Mouse (Mus musculus): ENCODE measurements around the gene Slc37a2.
A peak's percentile ranks its signal among the peaks of the same experiment; 100 is the strongest.
"Not testable (repeated sequence)": the region's sequence is repeated elsewhere in the genome, so short reads cannot be mapped to it uniquely, and the experiment has no call there.

Gene Slc37a2

DNA sequence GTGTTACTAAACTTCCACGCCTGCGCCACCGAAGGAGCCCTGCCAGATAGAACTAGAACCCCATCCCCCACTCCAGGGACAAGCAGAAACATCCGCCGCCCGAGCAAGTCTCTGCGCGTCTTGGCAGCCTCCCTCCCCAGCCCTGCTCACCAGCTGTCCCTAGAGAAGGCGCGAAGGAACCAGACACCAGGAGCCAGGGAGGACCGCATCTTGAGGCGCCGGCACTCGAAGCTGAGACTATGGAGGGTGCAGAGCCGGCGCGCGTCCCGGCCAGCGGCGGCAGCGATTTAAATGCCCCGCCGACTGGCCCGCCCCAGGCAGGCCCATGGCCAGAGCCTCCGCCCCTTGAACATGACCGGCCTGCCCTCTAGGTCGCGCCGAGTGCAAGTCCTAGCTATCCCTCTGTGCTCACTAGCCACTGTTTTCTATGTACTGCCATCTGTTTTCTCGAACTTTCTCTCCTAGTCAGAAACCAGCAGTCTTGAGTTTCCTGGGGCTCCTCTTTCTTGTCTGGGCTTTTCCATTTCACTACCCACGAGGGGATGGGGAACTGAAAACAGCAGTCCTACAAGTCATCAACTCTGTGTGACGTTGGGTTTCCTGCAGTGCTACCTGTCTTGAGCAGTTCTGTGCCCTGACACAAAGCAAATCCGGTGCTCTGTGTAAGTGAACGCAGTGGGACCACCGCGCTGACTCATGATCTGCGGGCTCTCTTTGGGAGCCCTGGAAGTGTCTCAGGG lies at the start of gene Slc37a2:
Gene Slc37a2, minus strand, starts transcription at position 590 of the 740 bp plus-strand sequence.
- DNase-seq (ENCODE audit: low read depth, low spot score): peak; percentile 52

DNA sequence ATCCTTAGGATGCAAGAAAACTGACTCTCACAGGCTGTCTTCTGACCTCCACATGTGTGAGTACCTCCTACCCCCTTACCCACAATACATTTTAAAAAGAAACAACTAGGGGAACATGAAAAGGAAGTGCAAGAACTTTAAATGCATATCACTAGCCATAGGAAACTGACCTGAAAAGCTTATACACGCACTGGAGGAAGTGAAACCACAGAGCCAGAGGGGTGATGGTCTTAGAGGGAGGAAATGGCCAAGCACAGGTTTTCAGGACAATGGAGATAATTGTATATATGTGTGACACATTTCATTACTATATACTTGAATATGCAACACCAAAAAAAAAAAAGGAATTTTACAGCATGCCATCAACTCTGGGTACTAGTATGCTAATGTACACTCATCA lies 46.2 kb upstream of the Slc37a2 start:
- DNase-seq (ENCODE audit: low read depth, low spot score): no peak

DNA sequence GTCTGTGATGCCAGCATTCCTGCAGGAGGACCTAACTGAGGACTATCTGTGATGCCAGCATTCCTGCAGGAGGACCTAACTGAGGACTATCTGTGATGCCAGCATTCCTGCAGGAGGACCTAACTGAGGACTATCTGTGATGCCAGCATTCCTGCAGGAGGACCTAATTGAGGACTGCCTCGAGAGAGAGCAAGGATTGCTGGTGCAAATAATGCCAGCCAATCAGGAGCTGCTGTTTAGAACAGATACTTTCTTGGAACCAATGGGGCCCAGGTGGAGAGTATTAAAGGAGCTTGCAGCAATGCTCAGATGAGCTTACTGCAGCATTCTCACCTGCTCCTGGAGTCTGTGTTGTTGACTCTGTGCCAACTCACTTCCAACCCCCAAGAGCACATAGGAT lies 45.0 kb upstream of the Slc37a2 start:
- DNase-seq (ENCODE audit: low read depth, low spot score): not testable (repeated sequence)

DNA sequence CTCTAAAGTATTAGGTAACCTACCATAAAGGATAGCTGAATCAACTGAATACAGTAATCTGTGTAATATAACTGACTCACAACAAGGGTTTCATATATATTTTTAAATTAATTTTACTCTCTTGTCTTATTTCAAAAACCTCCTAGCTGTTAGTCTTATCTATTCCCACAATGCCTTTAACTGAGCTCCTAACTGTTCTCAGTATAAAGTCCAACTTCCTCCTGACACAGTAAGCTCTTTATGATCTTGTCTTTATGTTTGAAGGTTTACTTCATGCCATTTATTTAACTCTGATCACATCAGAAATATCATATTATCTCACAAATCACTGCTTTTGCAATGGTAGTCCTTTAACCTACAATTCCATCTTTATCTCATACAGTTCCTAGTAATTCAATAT lies 40.0 kb upstream of the Slc37a2 start:
- DNase-seq (ENCODE audit: low read depth, low spot score): no peak

DNA sequence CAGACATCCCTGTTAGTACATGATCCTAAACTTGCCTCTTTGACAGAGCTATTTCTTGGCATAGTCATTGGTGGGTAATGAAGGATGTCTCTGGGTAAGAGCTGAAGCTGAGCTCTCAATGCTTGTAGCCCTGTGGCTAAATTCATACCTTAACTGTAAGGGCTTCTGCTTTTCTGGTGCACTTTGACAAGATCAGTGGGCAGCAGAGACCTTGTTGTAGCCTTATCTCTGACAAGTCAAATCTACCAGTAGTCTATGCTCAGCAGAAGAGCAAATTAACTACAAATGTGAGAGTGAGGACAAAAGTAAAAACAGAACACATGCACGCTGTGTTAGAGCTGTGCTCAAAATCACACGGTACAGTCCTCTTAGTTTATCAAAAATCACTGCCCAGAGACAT lies 11.1 kb upstream of the Slc37a2 start:
- DNase-seq (ENCODE audit: low read depth, low spot score): no peak

DNA sequence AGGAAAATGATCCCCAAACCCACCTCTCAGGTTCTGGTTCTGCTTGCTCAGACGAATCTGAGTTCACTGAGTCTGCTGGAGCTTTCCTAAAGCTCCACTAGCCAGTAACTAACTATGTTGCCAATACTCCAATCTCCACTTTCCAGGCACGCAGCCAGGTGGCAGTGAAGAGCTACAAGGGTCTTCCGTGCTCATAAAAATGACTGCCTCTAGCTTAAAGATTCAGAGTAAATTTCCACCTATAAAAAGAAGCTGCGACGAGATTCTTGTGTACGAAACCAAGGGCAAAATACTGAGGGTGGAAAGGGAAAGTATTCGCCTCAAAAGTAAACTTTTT lies 319 bp upstream of the Slc37a2 start:
- DNase-seq (ENCODE audit: low read depth, low spot score): peak; percentile 58

DNA sequence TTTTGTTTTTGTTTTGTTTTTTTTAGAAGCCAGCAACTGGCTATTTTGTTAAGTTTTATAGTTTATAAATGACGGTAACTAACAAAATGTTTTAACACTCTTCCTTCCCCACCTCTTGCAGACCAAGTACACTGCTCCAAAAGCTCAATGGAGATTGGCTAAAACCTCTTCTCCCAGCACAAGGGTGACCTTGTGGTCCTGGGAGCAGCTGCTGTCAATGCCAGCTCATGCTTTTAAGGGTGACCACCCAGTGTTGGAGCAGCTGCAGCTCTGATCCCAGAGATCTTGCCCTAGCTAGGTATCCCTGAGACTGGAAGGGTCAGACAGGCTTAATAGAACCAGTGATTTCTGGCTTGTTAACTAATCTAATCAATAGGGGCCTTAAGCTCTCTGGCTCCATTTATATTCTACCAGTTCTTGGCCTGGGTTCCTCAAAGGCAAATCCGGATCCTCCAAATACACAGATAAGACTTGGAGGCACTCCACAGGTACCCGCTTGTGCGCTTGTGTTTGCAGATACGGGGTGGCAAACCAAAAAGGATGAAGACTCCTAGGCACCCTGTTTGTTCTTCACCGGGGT lies 917 bp downstream of the Slc37a2 start:
- DNase-seq (ENCODE audit: low read depth, low spot score): peak; percentile 23

DNA sequence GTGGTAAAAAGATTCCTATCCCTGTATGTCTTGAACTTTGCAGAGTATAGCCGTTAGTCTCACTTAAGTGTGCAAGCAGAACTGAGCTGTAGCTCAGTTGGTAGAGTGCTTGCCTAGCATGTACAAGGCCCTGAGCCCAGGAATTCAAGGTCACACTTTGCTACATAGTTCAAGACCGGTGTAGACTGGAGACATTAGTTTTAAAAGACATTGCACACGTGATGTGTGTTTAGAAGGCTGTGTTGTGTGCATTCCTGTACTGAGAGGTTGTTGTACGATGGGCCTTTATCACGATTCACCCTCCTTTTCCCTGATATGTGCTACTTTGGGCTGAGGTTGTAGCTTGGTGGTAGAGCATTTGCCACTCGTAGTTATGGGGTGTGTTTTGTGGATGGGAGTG lies 4.9 kb downstream of the Slc37a2 start:
- DNase-seq (ENCODE audit: low read depth, low spot score): no peak

DNA sequence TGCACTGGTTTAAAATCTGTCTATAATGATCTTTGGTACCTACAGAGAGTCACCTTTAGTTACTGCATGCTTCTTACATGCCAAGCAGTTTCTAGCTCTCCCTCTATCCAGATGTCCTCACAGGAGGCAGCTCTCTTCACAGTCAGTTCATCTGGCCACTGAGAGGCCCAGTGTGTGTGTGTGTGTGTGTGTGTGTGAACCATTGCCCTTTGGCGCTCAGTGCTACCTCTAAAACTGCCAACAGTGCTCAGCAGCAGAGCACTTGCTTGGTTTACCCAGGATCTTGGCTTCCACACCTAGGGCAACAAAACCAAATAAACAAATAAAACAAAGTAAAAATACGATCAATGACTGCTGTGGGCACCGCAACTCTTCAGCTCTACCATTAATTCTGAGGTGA lies 5.6 kb downstream of the Slc37a2 start:
- no peak for DNase-seq (ENCODE audit: low read depth, low spot score)

DNA sequence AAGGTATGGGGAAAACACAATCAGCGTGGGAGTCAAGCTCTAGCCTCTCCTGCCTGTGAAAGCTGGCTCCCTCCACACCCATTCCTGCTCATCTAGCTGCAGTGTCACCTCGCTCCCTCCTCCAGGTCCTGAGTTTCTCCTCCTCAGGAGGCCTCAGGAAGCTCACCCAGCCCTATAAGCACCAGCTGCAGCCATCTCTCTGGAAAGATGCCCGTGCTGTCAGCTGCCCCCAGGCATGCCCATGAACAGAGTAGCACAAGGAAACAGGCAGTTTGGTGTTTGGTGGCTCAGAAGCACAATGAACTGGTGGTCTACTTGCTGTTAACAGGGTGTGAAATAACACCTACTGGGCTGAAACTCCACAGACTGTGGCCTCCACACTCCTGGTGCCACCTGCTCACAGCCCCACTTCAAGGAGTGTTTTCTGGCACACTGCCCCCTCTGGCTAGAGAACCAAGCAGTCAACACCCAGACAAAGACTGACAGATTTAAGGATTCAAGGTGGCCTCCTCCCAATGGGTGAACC lies 7.1 kb downstream of the Slc37a2 start:
- no peak for DNase-seq (ENCODE audit: low read depth, low spot score)

DNA sequence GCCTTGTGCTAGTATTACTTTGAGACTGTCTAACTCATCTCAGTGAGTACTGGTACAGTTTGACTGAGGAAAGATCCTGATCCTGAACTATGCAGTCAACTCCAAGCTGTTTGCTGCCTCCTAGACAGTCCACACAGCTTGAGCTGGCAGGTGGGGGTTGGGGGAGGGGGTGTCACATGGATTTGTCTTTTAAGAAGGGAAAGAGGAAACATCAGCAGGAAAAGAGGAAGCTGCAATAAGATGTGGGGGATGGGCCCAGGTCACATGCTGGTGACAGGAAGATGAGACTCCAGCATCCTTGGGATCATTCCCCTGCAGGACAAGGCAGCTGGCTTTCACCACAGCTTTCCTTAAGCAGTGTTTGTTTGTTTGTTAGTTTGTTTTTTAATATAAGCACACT lies 8.1 kb downstream of the Slc37a2 start:
- DNase-seq (ENCODE audit: low read depth, low spot score): no peak

DNA sequence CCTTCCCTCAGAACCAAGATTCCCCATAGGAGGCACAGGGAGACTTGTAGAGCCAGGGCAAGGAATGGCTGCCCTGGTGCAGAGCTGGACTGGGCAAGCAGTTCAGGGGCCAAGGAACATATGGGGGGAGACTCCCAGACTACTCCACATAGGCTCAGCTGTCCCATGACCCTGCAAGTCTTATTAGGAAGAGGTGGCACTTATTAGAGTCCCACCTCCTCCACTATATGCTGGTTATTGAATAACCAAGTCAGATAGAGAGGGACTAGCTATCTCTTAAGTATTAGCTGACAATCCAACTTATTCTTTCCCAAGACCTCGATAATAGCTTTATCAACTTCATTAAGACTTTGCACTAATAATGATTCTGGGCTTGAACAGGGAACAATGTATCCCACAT lies 9.7 kb downstream of the Slc37a2 start:
- DNase-seq (ENCODE audit: low read depth, low spot score): no peak

DNA sequence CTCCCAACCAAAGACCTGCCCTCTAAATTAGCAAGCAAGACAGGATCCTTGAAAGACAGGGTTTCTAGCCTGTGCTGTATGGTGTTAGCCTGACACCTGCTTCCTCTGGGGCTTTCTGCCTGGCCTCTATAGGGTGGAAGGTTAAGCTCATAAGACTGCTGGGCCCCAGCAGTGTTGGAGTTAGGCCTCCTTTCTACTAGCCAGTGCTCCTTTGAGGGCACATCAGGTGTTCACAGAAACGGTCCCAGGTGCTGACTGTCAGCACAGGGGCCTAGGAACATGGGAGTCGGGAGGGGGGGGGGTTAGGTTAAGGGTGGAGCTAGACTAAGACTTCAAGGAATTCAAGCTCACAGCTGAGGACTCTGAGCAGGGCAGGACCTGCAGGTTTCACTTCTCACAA lies 10.1 kb downstream of the Slc37a2 start:
- no peak for DNase-seq (ENCODE audit: low read depth, low spot score)

DNA sequence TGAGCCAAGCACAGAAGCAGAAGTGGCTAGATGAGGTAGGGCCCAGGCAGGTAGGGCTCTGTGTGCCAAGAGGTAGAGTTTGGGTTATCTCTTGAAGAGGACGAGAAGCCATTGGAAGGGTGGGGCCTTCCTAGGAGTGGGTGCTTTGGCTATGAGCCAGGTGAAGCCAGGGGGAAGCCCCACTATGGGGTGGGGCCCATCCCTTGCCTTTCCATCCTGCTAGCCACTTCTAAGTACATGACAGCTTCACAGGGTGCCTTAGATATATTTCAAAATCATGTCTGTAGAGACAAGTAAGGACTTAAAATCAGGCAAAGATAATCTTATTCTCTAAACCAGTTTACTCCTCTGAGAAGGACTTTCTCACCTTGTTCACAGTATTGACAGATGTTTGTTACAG lies 10.9 kb downstream of the Slc37a2 start:
- no peak for DNase-seq (ENCODE audit: low read depth, low spot score)

DNA sequence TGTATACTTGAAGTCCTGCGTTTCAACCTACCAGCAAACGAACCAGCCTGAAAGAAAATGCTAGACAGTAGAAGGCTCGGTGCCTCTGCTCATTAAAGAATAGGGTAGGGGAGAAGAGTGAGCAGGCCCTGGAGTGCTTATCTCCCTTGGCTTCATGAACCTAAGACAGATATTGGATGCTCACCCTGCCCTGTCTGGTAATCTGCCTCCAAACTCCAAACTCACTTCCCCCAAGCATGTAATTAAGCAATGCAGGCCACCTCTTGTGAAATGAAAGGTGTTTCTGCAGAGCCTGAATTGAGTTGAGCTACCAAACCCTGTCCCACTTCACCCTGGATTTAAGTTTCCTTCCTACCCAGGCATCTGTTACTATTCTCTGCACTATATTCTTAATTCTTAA lies 12.8 kb downstream of the Slc37a2 start:
- no peak for DNase-seq (ENCODE audit: low read depth, low spot score)

DNA sequence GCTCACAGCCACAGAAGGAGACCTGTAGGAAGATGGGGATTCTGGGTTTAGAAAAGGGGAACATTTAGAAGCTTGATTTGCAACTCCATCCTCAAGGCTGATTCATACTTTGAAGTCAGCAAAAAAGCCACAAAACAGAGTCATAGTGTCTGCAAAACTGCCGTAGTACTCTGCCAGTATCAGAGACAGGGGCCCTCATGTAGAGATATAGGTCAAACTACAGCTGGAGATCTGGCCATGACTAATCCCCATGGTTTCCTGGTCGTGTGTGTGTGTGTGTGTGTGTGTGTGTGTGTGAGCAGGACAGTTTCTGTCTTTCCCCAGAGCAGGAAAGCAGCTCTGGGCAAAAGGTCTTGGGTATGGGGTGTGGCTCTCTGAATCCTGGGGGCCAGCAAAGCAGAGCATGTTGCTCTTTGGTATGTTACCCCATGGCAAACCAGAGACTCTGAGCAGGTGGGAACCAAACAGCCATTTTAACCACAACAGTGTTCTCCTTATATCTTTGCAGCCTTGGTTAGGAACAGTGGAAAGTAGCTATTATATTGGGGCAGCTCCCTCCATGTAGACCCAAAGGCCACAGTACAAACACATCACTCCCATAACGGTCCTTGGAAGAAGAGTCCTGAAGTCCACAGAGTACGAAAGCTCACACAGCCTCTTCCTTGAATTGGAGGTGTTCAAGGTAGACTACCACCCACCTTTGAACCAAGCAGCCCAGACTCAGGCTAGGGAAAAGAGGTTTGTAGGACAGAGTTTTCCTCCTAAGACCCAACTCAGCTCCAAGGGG lies 19.4 kb downstream of the Slc37a2 start:
- no peak for DNase-seq (ENCODE audit: low read depth, low spot score)

DNA sequence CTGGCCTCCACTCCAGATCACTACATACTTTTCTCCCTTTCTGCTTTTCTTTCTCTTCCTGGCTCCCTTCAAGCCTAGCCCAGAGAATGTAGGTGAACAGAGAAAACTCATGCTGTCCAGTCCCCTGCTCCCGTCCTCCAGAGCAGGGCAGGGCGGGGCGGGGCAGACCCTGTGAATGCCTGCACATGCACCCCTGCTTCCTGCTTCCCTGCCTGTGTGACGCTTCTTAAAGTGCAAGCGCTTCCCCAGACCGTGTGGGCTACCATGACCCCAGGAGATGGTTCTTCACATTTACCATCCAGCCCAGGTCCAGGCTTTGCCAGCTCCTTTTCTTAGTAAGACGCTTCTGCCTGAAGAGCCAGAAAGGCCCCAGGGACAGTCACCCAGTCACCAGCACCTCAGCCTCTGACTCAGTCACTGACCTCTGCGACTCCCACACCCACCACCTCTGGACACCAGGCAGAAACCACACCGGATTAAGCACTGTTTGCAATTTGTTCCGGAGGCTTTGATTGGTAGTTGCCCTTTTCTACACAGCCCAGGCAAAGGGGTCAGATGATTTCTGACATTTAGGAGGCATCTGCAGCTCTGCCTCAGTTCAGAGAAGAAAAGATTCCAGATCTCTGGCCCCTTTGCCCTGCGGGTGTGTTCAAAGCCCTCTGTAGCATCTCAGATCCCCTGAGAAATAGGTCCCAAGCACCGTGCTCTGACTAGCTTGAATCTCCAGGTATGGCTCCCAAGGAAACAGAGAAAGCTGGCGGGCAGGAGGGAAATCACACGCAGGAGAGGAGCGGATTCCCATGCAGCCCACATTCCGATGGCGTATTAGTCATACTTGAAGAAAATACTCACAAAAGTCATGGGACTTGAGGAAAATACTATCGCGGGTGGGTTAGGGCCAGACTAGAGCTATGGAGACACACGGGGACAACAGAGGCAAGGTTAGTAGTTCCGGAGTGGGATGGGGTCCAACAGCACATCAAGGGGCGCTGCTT lies 23.0 kb downstream of the Slc37a2 start:
- no peak for DNase-seq (ENCODE audit: low read depth, low spot score)

DNA sequence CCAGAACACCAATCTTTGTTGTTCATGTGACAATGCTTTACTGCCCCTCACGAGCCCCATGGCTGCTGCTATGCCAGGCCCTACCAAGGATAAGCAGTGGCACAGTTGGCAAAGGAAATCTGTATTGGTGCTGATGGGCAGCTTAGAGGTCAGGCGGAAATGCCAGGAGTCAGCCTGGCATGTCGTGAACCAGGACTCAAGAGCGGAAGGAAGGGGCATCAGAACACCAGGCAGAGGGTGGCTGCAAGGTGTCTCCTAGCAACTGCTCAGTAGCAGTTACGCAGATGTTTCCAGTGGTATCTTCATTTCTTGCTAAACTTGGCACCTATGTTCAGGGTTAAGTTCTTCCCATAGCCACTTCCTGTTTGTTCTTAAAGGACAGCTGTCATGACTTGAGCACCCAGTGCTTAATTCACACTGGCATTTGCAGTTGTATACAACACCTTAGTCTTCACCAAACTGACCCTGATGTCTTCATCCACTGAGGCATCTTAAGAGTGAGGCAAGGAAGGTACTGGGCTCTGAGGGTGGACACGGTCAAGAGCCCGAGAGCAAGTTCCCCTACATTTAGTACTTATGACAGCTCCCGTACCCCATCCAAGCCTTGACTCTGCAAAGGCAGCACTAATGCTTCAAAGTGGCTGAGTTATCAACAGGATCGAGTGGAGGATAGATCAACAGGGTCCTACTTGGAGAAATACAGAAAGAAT lies 24.9 kb downstream of the Slc37a2 start:
- DNase-seq (ENCODE audit: low read depth, low spot score): no peak

DNA sequence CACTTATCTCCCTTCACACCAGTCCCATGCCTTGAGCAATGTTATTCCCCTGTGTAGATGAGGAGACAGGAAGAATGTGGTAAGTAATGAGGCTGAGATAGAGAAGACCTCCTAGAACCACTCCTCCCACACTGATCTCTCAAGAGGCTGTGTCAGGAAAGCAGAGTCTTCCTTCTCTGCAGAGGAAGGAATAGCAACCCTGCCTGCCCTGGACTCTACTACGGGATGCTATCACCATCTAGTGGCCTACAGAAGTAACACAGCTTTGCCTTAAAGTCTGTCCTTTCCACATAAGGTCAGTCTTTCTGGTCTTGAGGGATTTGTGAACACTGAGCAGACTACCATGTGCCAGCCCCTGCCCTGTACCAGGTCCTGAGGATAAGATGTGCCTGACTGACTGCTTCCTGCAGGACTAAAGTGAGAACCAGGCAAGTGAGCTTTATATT lies 25.6 kb downstream of the Slc37a2 start:
- peak; percentile 79 for DNase-seq (ENCODE audit: low read depth, low spot score)

DNA sequence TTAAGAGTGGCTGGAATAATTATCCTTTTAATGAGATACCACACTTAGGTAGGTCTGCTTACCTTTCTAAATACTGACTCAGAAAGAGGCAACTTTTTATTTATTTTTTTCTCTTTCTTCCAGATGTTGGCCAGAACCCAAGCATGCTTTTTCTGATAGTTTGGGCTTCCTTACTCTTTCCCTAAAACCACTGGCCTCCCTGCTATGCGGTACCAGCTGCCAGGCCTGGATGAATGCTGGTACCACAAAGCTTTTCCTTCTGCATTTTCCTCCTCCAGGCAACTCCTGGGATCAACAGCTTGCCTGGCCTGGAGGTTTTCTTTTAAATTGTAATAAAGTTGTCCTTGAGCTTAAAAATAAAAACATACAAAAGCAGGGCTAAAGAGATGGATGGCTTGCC lies 30.0 kb downstream of the Slc37a2 start:
- no peak for DNase-seq (ENCODE audit: low read depth, low spot score)

DNA sequence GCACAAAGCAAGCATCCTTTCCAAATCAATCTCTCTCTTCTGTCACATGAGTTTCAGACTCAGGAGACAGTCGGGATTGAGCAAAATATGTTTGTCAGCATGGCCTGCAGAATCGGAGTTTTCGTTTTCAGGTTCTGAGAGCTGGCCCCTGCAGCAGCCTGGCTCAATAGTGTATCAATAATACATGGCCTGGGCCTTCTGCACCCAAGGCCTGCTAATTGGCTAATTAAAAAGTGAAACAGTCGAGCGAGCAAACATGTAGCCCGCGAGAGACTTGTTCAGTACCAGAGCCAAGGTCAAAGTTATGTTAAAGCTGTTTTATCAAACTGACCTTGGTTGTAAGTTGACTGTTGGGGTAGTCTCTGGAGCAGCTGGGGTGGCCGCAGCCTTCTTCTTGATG lies 34.8 kb downstream of the Slc37a2 start:
- DNase-seq (ENCODE audit: low read depth, low spot score): no peak

All from mesoderm, embryonic 11.5 days (tissue).